Mouse (Mus musculus) neural tube, embryonic 11.5 days (tissue): ENCODE results near the gene Serpine2. TPM values are rescaled to one million over a fixed set of nuclear protein-coding genes. Genes with fewer than 3 reads are reported as not detected.

Source experiments
- ATAC-seq: fragments of 200-750 bp; cut with Nextera tagmentation; 2 replicates; pipeline ENCODE4 v1.8.0; 2017; ENCODE audit warnings: moderate number of reproducible peaks, mild to moderate bottlenecking, moderate TSS enrichment, moderate library complexity; ENCODE audit not compliant: insufficient read depth, low FRiP score, low TSS enrichment
- DNase-seq: peaks from one replicate; pipeline ENCODE4 v3.0.0-alpha.2; 2015; ENCODE audit warnings: low spot score
- H3K27ac ChIP-seq: fragments of 300-500 bp; sonication (generic); 2 replicates; pipeline ENCODE4 v1.5.1; 2014; ENCODE audit warnings: low read depth, mild to moderate bottlenecking, low read length
- H3K27me3 ChIP-seq: fragments of 300-500 bp; sonication (generic); 2 replicates; pipeline ENCODE4 v1.6.1; 2014; ENCODE audit warnings: mild to moderate bottlenecking, low read length, mixed read lengths; ENCODE audit not compliant: control insufficient read depth, insufficient read depth
- H3K36me3 ChIP-seq: fragments of 300-500 bp; sonication (generic); 2 replicates; pipeline ENCODE4 v1.6.1; 2014; ENCODE audit warnings: mild to moderate bottlenecking, low read length, moderate library complexity, mixed read lengths; ENCODE audit not compliant: control insufficient read depth, insufficient read depth
- H3K4me1 ChIP-seq: fragments of 300-500 bp; sonication (generic); 2 replicates; pipeline ENCODE4 v1.6.1; 2014; ENCODE audit warnings: low read length, mixed read lengths; ENCODE audit not compliant: control insufficient read depth, insufficient read depth
- H3K4me2 ChIP-seq: fragments of 300-500 bp; sonication (generic); 2 replicates; pipeline ENCODE4 v1.6.1; 2014; ENCODE audit warnings: low read depth, mild to moderate bottlenecking, moderate library complexity
- H3K4me3 ChIP-seq: fragments of 300-500 bp; sonication (generic); 2 replicates; pipeline ENCODE4 v1.5.1; 2014; ENCODE audit warnings: low read depth, low read length
- H3K9ac ChIP-seq: fragments of 300-500 bp; sonication (generic); 2 replicates; pipeline ENCODE4 v1.6.1; 2014; ENCODE audit warnings: mild to moderate bottlenecking, low read length
- H3K9me3 ChIP-seq: fragments of 300-500 bp; sonication (generic); 2 replicates; pipeline ENCODE4 v1.6.1; 2016; ENCODE audit warnings: low read length; ENCODE audit not compliant: control insufficient read depth
- WGBS: fragments of 180-500 bp; shearing (Covaris S2); extraction: QIAGEN DNeasy Blood & Tissue Kit; methylation state at CpG from one replicate; pipeline ENCODE4 v1.1.7; 2014; 5-methylcytosine and 5-hydroxymethylcytosine counted together
- polyA plus RNA-seq: library from polyadenylated mRNA; unstranded; fragments of >200 nt; fragmentation: Nextera tagmentation; extraction: Ambion mirVana; gene quantifications from 2 replicates; pipeline ENCODE4 v1.2.1, GENCODE M21; 2014

Gene Serpine2
- polyA plus RNA-seq, 1 experiment from 2014 or later = 116 TPM

DNA sequence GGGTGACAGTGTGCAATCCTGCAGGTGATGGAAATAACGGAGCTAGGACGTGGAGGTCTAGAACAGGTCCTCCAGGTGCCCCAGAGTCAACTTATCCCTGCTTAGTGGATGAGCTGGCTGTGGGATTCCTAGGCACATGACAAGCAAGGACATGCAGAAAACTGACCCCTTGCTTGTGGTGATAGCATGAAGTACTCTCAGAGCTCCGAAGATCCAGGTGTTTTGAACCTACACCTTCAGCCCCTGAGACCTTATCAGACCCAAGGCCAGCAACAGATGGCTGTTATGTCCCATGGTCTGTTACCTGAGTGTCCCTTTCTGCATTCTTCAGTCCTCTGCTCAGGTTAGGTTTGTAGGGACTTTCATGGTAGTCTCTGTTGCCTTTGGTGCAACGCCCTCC lies 2.0 kb downstream of the Serpine2 start:
- Histone ChIP-seq H3K27me3 (peaks cover 3% of the 10 kb centered on the region; the same call in 1 of the 2 replicates), H3K9me3 (no peaks in the 10 kb centered on the region), H3K9ac (peak overlapping the region; percentile 82), H3K4me1 (peaks cover 9% of the 10 kb centered on the region; the same call in 1 of the 2 replicates), H3K4me2 (peak overlapping the region; percentile 92), H3K27ac (no peak overlapping the region), H3K36me3 (no peaks in the 10 kb centered on the region), H3K4me3 (peak overlapping the region; percentile 68)
- DNase-seq (no peak), ATAC-seq (peak; percentile 10)
- 17% methylated on average over 4 of the region's 4 CpGs for WGBS

DNA sequence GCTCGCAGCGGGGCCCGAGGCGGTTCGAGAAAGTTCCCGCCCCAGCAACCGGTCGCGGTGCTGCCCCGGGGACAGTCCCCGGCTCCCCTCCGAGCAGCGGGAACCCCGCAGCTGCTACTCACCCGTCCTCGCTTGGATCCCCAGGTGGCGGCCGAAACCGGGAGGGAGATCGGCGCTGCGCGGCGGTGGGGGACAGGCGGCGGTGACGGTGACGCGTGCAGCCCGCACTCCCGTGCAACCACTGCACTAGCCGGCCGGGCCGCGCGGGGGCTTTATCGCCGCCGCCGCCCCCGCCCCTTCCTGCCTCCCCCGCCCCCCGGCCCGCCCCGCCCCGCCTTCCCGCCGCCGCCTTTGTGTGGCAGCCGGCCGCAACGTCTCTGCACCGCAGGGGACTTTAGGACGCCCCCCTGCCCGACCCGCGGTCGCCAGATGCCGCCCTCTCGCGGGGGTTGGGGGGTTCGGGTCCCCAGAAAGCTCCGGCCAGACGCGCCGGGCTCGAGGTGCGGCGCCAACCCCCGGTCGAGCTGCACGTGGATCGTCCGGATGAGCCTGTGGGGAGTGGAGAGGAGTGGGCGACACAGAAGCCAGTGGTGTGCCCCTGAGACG lies 2.5 kb downstream of the Serpine2 start:
- peak; percentile 72 for DNase-seq
- peak; percentile 75 for ATAC-seq
- Histone ChIP-seq H3K4me3 (peak overlapping the region; percentile 68), H3K27ac (no peak overlapping the region), H3K27me3 (peaks cover 3% of the 10 kb centered on the region; the same call in 1 of the 2 replicates), H3K9ac (peak overlapping the region; percentile 82), H3K4me1 (peaks cover 9% of the 10 kb centered on the region; the same call in 1 of the 2 replicates), H3K4me2 (peak overlapping the region; percentile 92), H3K36me3 (no peaks in the 10 kb centered on the region), H3K9me3 (no peaks in the 10 kb centered on the region)
- under 1% methylated on average over 49 of the region's 76 CpGs for WGBS

DNA sequence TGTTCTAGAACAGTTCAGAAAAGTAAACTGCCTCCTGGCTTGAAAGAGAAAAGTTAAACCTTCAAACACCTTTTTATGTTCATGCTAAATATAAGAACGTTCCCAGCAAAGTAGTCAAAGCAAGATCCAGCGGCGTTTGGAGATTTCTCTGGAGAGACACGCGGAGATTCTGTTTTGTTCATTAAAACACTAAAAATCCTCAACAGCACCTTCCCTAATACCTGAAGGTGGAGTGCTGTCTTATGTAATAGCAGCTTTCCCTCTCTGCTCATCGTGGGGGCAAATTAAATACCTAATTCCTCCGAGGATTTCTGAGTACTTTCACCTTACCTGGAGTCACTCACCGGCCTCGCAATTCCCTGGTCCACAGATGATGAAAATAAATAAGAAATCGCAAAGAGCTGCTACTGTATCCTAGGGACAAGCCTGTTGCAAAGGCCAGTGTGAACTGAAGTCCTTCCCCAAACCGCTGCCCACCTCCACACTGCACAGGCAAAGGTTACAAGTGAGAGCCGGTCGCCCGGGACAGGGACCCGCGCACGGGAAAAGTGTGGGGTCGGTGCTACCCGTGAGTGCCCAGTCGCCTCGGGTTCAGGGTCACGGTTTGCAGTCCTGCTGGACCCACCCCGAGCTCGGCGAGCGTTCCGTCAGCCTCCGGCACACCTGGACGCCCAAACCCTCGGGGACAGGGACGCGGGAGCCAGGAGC lies 3.1 kb downstream of the Serpine2 start:
- Histone ChIP-seq H3K4me1 (peaks cover 9% of the 10 kb centered on the region; the same call in 1 of the 2 replicates), H3K4me2 (peak overlapping the region; percentile 92), H3K27ac (no peak overlapping the region), H3K9me3 (no peaks in the 10 kb centered on the region), H3K27me3 (peaks cover 3% of the 10 kb centered on the region; the same call in 1 of the 2 replicates), H3K36me3 (no peaks in the 10 kb centered on the region), H3K9ac (peak overlapping the region; percentile 82), H3K4me3 (peak overlapping the region; percentile 68)
- DNase-seq (no peak), ATAC-seq (peak; percentile 29)
- WGBS = 3% methylated on average over 30 of the region's 32 CpGs

DNA sequence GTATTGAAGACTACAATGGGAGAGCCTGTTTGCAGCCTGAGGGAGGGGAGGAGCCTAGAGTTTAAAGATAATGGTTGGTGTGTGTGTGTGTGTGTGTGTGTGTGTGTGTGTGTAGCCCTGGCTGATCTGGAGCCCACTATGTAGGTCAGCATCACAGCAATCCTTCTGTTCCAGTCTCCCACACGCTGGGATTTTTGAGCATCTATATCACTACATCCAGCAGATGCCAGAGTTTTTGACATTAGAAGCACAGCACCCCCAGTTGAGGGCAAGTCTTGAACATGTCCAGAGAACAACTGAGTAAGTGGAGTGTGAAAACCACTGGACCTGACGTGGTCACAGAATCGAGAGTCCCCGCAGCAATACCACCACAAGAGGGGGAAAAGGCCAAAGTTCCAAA lies 4.2 kb downstream of the Serpine2 start:
- WGBS = 49% methylated on average over 4 of the region's 4 CpGs
- no peak overlapping the region for H3K27ac ChIP-seq
- H3K4me3 ChIP-seq = no peak overlapping the region
- peaks cover 3% of the 10 kb centered on the region; the same call in 1 of the 2 replicates for H3K27me3 ChIP-seq
- H3K9me3 ChIP-seq = no peaks in the 10 kb centered on the region
- ATAC-seq (no peak), DNase-seq (no peak)
- H3K9ac ChIP-seq = no peak overlapping the region
- H3K4me1 ChIP-seq = peaks cover 9% of the 10 kb centered on the region; the same call in 1 of the 2 replicates
- H3K36me3 ChIP-seq = no peaks in the 10 kb centered on the region
- peak overlapping the region; percentile 13; the same call in 1 of the 2 replicates for H3K4me2 ChIP-seq

DNA sequence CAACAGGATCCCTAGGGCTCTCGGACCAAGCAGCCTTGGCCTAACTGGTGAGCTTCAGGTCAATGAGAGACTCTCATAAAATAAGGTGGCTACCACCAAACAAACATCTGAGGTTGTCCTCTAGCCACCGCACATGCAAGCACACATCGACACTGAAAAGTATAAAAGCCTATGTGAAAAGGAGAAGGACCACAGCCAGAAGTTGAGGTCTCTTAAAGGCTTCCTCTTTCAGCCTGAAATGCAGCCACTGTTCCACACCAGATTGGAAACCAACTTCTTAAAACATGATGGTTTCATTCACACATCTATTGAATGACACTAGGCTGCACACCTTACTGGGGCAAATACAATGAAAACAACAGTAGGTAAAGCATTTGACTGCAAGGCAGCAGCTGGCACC lies 7.5 kb downstream of the Serpine2 start:
- no peak for DNase-seq
- peaks cover 3% of the 10 kb centered on the region; the same call in 1 of the 2 replicates for H3K27me3 ChIP-seq
- no peak overlapping the region for H3K4me3 ChIP-seq
- ATAC-seq = no peak
- no peak overlapping the region for H3K4me2 ChIP-seq
- no peaks in the 10 kb centered on the region for H3K9me3 ChIP-seq
- H3K36me3 ChIP-seq = no peaks in the 10 kb centered on the region
- no peak overlapping the region for H3K9ac ChIP-seq
- H3K4me1 ChIP-seq = no peaks in the 10 kb centered on the region
- H3K27ac ChIP-seq = no peak overlapping the region
- WGBS = 93% methylated on average over 3 of the region's 3 CpGs

DNA sequence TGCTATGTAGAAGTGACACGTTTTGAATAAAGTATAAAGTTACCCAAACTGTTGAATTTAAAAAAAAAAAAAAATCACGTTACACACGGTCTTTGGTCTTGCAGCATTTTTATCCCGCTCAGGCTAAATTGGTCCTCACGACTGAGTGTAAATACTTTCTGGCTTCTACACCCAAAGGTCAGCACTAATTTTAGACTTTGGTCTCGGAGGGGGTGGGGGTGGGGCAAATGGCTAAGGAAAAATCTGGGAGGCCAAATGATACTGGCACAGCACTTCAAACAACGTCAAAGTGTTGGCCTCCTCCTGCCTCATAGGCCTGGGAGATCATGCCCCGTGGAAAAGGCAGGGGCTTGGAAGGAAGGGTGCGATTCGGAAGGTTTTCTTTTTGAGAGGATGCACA lies 10.6 kb downstream of the Serpine2 start:
- Histone ChIP-seq H3K4me1 (no peaks in the 10 kb centered on the region), H3K4me3 (no peak overlapping the region), H3K27ac (no peak overlapping the region), H3K9me3 (no peaks in the 10 kb centered on the region), H3K4me2 (no peak overlapping the region), H3K36me3 (no peaks in the 10 kb centered on the region), H3K27me3 (no peaks in the 10 kb centered on the region), H3K9ac (no peak overlapping the region)
- no peak for ATAC-seq
- DNase-seq = no peak
- 93% methylated on average over 10 of the region's 10 CpGs for WGBS

DNA sequence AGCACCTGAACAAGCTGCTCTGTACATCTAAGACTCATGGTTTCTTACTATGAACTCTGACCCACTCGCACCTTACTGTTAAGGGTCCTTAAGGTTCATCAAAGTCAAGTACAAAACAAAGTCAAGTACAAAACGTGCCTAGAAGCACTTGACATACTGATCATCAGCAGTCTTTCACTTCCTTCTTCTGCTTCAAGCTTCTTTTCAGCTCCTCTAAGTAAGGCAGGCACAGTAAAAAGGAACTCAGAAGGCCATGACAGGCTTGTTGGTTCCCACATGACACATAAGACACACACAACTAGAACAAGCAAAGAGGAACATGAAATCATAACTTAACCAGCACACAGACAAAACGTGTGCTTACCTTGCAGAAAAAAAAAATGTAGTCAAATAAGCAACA lies 12.3 kb downstream of the Serpine2 start:
- 87% methylated on average over 3 of the region's 3 CpGs for WGBS
- Histone ChIP-seq H3K4me3 (no peak overlapping the region), H3K36me3 (no peaks in the 10 kb centered on the region), H3K27ac (no peak overlapping the region), H3K27me3 (no peaks in the 10 kb centered on the region), H3K9me3 (no peaks in the 10 kb centered on the region), H3K4me2 (no peak overlapping the region), H3K4me1 (no peaks in the 10 kb centered on the region), H3K9ac (no peak overlapping the region)
- ATAC-seq = no peak
- no peak for DNase-seq

DNA sequence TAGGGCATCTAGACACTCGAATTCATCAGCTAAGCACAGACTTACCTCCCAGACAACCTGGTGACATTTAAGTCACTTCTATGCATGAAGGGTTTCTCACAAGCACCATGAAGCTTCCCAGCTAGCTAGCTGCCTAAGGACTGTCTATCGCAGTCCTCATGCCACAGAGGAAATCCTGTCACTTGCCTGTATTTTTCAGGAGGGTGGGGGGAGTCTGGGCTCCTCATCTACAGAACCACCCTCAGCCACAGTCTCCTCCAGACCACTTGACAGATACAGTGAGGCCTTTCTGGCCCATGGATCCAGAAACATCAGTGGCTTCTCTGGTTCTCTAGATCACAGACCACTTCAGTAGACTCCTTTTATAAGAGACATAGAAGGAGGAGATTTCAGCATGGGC lies 14.1 kb downstream of the Serpine2 start:
- 81% methylated on average over 2 of the region's 2 CpGs for WGBS
- no peak overlapping the region for H3K9ac ChIP-seq
- DNase-seq = no peak
- no peaks in the 10 kb centered on the region for H3K4me1 ChIP-seq
- no peak overlapping the region for H3K4me3 ChIP-seq
- no peak overlapping the region for H3K4me2 ChIP-seq
- H3K36me3 ChIP-seq = no peaks in the 10 kb centered on the region
- H3K9me3 ChIP-seq = no peaks in the 10 kb centered on the region
- no peaks in the 10 kb centered on the region for H3K27me3 ChIP-seq
- ATAC-seq = no peak
- no peak overlapping the region for H3K27ac ChIP-seq
